Mouse (Mus musculus): ENCODE measurements around the gene Cfc1.

GRCm38 (mm10) chr1:34569876-34570275, 34.4 kb downstream of the Cfc1 start:
- TF ChIP-seq GATA1 (IDR thresholded peaks at IDR 0.05; ENCODE audit: low read length): no peak
- no peak for TF ChIP-seq TAL1 (IDR thresholded peaks at IDR 0.05; ENCODE audit: low read length)

All from erythroblast, embryonic 14.5 days (primary cell).